Mouse (Mus musculus) cerebellum, adult 2 months (tissue): Measurements from ENCODE around the gene Myo16. TPM values are rescaled to one million over a fixed set of nuclear protein-coding genes. Genes with fewer than 3 reads are reported as not detected.

Experiments
- DNase-seq, 2 experiments: peaks; one replicate each; pipeline ENCODE4 v3.0.0; 2021
- H3K27ac ChIP-seq: fragments of 200-500 bp; 2 replicates; pipeline ENCODE4 v1.5.1; 2012; ENCODE audit warnings: low read length, control low read depth, inconsistent platforms; ENCODE audit not compliant: insufficient read depth
- H3K27me3 ChIP-seq: fragments of 200-500 bp; 2 replicates; pipeline ENCODE4 v1.6.1; 2012; ENCODE audit warnings: inconsistent platforms, mild to moderate bottlenecking, low read length, moderate library complexity; ENCODE audit not compliant: control insufficient read depth, insufficient read depth
- H3K4me1 ChIP-seq: fragments of 200-500 bp; 2 replicates; pipeline ENCODE4 v1.6.1; 2011; ENCODE audit warnings: low read length; ENCODE audit not compliant: control insufficient read depth, insufficient read depth
- H3K4me3 ChIP-seq: fragments of 200-500 bp; replicated peaks from 2 replicates; pipeline ENCODE3; 2011; ENCODE audit warnings: mild to moderate bottlenecking, low read depth, low read length, control low read depth; ENCODE audit not compliant: insufficient read depth
- CTCF ChIP-seq: fragments of 200-500 bp; IDR thresholded peaks from 2 replicates; pipeline ENCODE4 v1.5.1; 2011; ENCODE audit warnings: low read depth, mild to moderate bottlenecking, control low read depth, low read length, moderate library complexity, borderline replicate concordance; ENCODE audit not compliant: insufficient read depth
- POLR2A ChIP-seq: fragments of 200-500 bp; IDR thresholded peaks from 2 replicates; pipeline ENCODE4 v1.6.1; 2011; ENCODE audit warnings: low read length, control low read depth, borderline replicate concordance; ENCODE audit not compliant: insufficient read depth
- WGBS: fragments of 180-500 bp; shearing (Covaris S2); methylation state at CpG from one replicate; pipeline ENCODE4 v1.1.7; 2018; 5-methylcytosine and 5-hydroxymethylcytosine counted together
- polyA plus RNA-seq: library from polyadenylated mRNA; depleted of rRNA; stranded (reverse); fragments of >200 nt; gene quantifications from 2 replicates; pipeline ENCODE4 v1.2.3, GENCODE M21; 2012

The Myo16 gene
- polyA plus RNA-seq, 1 experiment = 10.3 TPM

DNA sequence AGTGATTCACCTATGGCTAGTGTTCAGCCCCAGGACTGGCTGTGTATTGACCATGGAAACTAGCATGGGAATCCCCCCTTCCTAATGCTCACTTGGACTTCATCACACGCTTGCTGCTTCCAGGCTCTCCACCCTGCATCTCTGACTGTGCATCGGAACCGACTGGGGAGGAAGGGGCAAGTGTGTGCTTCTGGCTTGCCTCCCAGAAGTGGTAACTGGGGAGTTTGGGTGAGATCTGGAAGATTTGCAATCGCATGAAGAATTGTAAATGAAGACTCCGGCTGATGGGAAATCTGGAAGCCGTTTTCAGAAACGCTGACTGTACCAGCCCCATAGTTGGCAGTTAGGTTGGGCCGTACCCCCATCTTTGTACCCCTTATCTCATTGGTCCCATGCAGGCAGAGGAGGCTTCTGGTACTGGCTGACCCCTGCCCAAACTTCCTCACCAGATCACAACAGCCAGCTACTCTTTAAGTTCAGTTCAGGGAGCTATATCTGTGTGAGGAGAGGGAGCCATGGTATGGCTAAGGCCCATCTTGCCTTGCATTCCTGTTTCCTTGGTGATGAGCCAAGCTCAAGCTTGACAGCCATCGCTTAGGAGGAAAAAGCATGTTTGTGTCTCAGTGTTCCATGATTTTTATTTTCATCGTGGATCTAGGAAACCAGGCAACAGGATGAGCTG, 336.2 kb downstream of the Myo16 start:
- H3K27me3 ChIP-seq = no peaks in the 10 kb centered on the region
- TF ChIP-seq POLR2A (no peak), CTCF (no peak)
- DNase-seq = no peak
- 22% methylated on average over 10 of the region's 10 CpGs for WGBS
- H3K4me1 ChIP-seq = no peaks in the 10 kb centered on the region
- H3K27ac ChIP-seq = no peak overlapping the region
- no peak overlapping the region for H3K4me3 ChIP-seq

DNA sequence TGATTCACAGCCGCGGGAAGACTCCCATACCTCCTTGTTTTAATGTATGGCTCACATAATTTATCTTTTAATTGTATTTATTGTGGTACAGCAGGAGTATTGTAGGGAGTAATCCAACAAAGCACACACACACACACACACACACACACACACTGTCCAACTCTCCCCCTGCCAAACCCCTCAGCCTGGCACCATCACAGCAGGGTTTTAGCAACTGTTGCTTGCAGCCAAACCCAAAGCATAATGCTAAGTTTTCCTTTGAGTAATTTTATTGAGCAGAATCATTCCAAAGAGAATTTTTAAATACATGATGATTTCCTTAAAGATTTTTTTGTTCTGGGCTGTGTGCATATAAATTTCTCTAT, 336.7 kb downstream of the Myo16 start:
- no peak overlapping the region for H3K27ac ChIP-seq
- H3K4me3 ChIP-seq = no peak overlapping the region
- DNase-seq = no peak
- TF ChIP-seq CTCF = no peak
- TF ChIP-seq POLR2A = no peak
- 71% methylated on average over 2 of the region's 2 CpGs for WGBS
- H3K4me1 ChIP-seq = no peaks in the 10 kb centered on the region
- H3K27me3 ChIP-seq = no peaks in the 10 kb centered on the region

DNA sequence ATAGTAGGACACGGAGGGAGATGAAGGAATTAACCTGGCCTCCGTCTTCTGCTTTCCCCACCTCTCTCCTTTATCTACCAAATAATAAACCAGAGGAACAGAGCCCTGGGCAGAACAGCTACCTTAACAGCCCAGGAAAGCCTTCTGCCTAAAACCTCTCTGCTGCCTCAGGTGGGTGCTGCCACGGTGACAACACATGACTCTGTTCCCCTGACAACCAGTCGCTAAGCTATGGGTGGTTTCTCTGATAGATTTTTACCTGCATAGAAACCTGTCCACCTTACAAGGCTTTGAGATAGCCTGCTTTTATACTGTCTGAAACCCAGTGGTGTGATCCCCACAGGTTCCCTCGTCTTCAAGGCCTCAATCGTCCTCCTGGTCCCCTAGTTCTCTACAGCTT, 337.2 kb downstream of the Myo16 start:
- Histone ChIP-seq H3K27me3 (no peaks in the 10 kb centered on the region), H3K4me3 (no peak overlapping the region), H3K27ac (no peak overlapping the region), H3K4me1 (no peaks in the 10 kb centered on the region)
- no peak for DNase-seq
- 66% methylated on average over 6 of the region's 6 CpGs for WGBS
- TF ChIP-seq CTCF (no peak), POLR2A (no peak)

DNA sequence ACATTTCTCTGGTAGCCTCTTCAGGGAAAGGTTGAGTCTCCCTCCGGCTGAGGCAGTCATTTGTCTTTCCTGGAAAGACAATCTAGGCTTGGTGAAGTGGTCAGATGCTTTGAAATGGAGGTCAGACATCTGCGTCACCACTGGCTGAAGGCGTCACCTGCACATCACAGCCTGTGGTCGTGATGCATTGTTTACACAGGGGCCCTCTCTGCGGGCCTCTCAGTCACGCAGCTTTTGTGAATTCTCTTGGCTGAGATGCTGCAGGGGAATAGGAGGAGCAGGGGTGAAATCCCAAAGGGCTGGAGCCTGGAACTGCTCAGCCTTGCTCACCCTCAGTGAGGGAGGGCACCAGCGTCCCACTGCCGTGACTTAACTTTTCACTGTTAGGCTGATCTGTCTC, 346.1 kb downstream of the Myo16 start:
- no peak overlapping the region for H3K27ac ChIP-seq
- WGBS = 35% methylated on average over 8 of the region's 8 CpGs
- DNase-seq = no peak

DNA sequence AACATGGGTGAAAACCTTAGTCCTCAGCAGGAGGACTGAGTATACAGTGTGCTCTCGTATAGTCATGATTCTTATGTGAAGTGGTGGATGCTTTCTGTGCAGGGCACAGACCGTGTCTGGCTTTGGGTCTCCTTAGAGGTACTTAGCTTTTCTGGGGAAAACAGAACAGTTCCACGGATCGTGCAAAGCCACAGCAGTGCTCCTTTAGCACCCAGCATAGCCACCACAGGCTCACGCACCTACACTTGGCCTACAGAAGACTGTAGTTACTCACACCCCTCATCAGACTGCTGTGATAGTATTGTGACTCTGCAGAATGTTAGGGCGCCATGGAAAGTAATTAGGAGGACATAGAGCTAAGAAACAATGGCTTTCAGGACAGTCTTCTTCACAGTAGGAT, 346.8 kb downstream of the Myo16 start:
- H3K4me3 ChIP-seq = no peak overlapping the region
- no peaks in the 10 kb centered on the region for H3K4me1 ChIP-seq
- TF ChIP-seq CTCF (no peak), POLR2A (no peak)
- no peak for DNase-seq
- H3K27me3 ChIP-seq = no peaks in the 10 kb centered on the region
- WGBS = 86% methylated on average over 6 of the region's 6 CpGs
- no peak overlapping the region for H3K27ac ChIP-seq

More for the DNA sequence above, 346.1 kb downstream of the Myo16 start:
- H3K4me1 ChIP-seq = no peaks in the 10 kb centered on the region
- no peak for TF ChIP-seq CTCF
- no peak overlapping the region for H3K4me3 ChIP-seq
- H3K27me3 ChIP-seq = no peaks in the 10 kb centered on the region

DNA sequence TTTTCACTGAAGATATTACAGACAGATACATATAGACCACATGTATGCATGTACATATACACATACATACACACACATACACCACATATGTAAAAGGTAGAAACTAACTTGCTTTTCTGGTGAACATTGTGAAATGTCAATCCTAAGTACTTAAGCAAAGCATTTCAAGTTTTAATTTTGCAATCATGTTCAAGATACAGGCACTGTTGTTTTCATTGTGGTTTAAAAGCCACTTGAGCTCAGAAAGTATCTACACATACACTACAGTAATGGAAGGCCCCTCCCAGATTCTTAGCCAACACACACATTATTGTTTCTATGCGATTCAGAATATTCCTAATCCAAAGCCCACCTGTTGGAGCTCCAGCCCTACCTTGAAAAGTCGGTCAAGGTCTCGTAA, 348.0 kb downstream of the Myo16 start:
- no peak overlapping the region for H3K4me3 ChIP-seq
- TF ChIP-seq POLR2A (no peak), CTCF (no peak)
- H3K27ac ChIP-seq = no peak overlapping the region
- no peaks in the 10 kb centered on the region for H3K4me1 ChIP-seq
- 95% methylated on average over 3 of the region's 3 CpGs for WGBS
- DNase-seq = no peak
- H3K27me3 ChIP-seq = no peaks in the 10 kb centered on the region

DNA sequence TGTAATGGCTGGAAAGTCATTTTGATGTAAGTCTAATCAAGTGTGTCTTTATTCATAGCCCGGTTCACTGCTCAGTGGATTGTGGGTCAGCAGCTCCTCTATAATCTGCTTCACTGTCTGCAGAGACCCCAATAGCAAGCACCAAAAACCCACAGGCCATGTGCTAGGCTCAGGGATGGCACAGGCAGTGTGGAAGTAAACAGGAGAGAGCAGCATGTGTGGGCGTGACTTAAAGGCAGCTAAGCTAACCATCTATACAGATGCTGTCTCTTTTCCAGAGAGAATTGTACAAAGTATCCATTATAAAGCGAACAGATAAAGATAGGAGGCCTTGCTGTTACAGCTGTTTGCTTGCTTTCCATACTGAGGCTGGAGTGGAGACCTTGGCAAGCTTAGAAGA, 358.4 kb downstream of the Myo16 start:
- Histone ChIP-seq H3K4me3 (no peak overlapping the region), H3K27me3 (no peaks in the 10 kb centered on the region), H3K27ac (no peak overlapping the region), H3K4me1 (no peaks in the 10 kb centered on the region)
- TF ChIP-seq CTCF (no peak), POLR2A (no peak)
- WGBS = 84% methylated on average over 3 of the region's 3 CpGs
- DNase-seq = no peak

DNA sequence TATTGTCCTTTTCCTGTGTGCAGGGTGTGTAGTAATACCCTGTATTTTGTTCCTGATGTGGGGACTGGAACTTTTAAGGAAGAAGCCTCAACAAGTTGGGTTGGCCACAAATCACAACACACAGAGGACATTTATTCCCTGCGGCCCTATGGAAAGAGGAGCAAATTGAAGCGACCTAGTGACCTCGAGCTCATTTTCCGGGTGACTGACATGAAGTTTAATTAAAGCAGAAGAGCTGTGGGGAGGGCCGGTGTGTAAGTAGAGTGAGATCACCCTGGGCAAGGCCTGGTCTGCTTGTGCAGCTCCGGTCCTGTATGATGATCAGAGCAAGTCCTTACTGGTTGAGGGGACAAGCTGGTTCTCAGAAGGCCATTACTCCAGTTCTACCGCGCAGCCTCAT, 363.7 kb downstream of the Myo16 start:
- WGBS = 74% methylated on average over 8 of the region's 8 CpGs
- DNase-seq = no peak
- H3K4me3 ChIP-seq = no peak overlapping the region
- H3K27ac ChIP-seq = no peak overlapping the region
- TF ChIP-seq POLR2A (no peak), CTCF (no peak)
- no peaks in the 10 kb centered on the region for H3K4me1 ChIP-seq
- no peaks in the 10 kb centered on the region for H3K27me3 ChIP-seq

DNA sequence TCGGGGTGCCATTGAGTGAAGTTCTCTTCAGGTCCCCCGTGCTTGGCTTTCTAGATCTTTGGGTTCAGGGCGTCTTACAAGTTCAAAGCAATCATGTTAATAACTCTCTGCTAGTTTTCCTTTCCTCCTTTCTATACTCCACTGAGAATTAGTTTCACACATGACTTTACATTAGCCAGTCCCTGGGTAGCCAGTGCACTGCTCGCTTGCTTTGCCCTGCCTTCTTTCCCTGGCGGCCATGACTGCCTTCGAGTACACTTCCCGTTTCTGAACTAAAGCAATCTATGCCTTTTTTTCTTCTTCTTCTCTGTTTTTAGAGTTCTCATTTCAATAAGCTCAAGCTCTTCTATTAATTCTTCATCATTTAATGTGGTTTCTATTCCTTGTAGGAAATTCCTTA, 365.6 kb downstream of the Myo16 start:
- no peak for DNase-seq
- Histone ChIP-seq H3K4me3 (no peak overlapping the region), H3K27ac (no peak overlapping the region), H3K27me3 (no peaks in the 10 kb centered on the region), H3K4me1 (no peaks in the 10 kb centered on the region)
- WGBS = 80% methylated on average over 7 of the region's 7 CpGs
- TF ChIP-seq CTCF = no peak
- no peak for TF ChIP-seq POLR2A
